Mouse (Mus musculus) cerebellum, postnatal 14 days (tissue): ENCODE data around the gene Igsf8.

Experiments used
- DNase-seq, 2 experiments: peaks; one replicate each; pipeline ENCODE4 v3.0.0; 2021; ENCODE audit warnings: mixed read lengths in 2 of 2

The Igsf8 gene

GRCm38 (mm10) chr1:172324725-172325124 is 63.3 kb downstream of the Igsf8 start:
- DNase-seq, result peak; percentile 91 to 94

GRCm38 (mm10) chr1:172325680-172326535 is 64.5 kb downstream of the Igsf8 start:
- DNase-seq, result peak; percentile 92

GRCm38 (mm10) chr1:172326684-172327083 is 65.2 kb downstream of the Igsf8 start:
- DNase-seq, result peak in 1 of 2 experiments; percentile 53

DNA sequence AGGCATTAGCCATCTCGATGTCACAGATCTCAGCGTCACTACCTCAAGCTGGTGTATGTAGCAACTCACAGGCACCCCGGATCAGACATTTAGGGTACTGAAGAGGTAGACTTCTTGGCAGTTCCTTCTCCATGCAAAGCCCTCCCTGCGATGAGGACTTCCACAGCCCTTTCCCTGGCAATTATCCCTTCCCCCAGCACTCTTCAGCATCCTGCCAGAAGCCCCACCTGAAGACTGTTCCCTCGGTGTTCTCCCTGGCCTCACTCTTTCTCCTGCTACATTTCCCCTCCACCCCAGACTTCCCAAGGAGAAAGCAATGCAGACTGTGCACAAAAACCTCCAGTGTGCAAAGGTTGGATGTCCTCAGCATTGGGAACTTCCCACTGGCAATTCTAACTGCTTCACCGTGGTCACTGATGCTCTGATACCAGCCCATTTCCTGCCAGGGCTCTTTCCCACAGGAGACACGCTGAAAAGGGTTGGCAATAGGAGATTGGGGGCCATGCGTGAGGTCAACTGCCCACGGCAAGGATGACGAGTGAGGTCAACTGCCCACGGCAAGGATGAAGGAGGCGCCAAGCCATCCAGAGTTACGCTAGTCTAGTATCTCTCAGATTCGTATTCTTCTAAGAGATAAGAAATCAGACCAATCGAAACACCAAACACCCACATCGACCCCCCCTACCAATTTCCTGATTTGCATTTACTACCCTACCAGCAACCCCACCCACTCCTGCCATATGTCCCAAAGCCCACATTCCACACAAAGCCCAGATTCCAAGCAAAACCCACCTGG is 66.0 kb downstream of the Igsf8 start:
- DNase-seq, result no peak

DNA sequence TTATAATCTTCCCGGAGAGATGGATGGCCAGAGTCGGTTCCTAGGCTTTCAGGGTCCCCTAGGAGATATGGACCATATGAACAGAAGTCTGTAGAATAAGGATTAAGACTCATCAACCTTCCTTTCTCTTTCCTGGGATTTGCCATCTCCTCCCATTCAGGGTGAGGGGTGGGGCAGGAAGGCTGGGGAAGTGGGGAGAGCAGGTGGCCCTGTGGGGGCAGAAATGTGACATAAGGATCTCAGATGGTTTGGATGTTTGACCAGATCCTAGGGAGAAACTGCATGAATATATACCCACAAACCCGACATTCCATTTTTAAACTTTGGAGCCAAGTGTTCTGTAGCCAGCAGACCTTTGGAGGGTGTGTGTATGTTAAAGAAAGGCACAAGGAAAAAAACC is 66.6 kb downstream of the Igsf8 start:
- peak in 1 of 2 experiments; percentile 42 for DNase-seq

DNA sequence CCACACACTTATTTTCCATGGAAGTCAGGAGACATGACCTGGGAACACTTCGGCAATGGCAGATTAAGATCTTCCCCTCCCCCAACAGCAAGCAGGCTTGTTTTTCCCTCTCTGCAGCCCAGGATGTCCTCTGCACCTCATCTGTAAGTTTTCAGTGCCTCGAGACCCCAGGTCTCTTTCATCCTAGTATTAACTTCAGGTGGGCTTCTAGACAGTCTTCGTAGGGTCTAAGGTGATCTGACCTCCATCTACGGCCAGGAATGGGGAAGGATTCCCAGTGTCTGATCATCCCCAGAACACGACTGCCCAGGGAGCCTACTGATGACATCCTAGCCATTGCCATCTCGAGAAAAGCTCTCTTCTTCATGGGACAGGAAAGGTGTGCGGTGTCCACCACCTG is 67.0 kb downstream of the Igsf8 start:
- peak; percentile 40 to 55 for DNase-seq

GRCm38 (mm10) chr1:172329131-172329530 is 67.7 kb downstream of the Igsf8 start, which contains the start of gene Kcnj9:
Kcnj9 (minus strand) TSS chr1:172329318.
- DNase-seq, result peak; percentile 90 to 92

DNA sequence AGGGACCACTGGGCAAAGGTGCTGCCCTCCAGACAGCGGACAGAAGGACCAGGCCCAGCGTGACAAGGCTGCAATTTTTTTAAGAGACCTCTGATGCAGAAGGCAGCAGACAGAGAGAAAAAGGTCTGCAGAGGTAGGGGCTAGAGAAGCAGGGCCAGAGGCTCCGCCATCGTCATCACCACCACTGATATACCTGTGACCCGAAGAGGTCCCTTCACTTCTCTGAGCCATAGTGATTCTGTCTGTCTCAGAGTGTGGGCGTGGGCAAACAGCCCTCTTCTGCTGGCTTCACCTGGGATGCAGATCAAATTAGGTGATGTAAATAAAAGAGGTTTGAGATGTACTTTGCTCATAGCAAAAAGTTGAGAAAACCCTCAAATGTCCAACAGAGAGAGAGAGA is 68.2 kb downstream of the Igsf8 start:
- DNase-seq, result no peak

DNA sequence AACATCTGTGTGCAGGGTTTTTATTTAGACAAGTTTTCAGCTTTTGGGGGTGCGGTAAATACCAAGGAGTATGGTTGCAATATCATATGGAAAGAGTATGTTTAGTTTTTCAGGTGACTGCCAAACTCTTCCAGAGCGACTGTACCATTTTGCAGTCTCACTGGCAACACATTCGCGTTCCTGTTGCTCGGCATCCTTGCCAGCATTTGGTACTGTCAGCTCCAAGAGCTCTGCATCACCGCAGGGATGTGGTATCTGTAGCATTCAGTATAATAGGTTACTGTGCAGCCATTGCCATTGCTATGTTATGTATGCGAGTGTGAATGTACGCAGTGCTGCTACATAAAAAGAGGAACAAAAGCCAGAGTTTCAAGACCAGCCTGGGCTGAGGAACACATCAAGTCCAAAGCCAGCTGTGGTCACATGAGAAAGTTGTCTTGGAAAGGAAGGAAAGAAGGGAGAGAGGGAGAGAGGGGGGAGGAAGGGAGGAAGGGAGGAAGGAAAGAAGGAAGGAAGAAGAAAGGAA is 70.0 kb downstream of the Igsf8 start:
- DNase-seq, result no peak

GRCm38 (mm10) chr1:172332925-172333324 is 71.5 kb downstream of the Igsf8 start:
- DNase-seq, result no peak

DNA sequence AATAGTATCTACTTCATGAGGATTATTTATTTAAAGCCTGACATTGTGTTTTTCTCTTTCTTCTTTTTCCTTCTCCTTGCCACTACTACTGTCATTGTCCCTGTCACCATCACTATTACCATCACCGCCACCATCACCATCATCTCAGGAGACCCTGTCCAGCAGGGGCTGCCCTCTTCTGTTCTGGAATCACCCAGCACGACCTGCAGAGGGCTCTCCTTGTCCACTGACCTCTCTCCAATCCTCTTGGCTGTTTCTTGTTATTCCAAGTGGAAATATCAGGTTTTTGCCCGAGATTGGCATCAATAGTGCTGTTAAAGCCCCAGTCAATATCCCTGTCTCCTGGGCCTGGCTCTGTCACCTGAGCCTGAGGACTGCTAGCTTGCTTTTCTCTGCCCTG is 72.1 kb downstream of the Igsf8 start:
- DNase-seq, result peak; percentile 52 to 58

DNA sequence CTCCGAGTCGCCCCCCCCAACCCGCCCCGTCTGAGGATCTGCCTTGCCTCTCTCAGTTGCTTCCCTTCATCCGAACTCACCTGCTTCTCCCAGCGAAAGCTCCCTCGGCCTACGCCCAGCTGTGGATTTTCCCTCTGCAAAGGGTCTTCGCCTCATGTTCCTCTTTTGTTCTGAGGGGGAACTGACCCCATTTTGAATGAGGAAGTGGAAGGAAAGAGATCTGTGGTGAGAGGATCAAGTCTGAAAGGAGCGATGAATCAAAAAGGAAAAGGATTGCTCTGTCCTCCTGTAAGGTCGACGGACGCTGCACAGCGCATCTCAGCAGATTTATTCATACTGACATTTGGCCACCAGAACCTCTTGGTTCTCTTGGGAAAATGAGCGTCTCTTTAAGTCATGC is 74.4 kb downstream of the Igsf8 start:
- DNase-seq, result no peak

- DNase-seq, result peak; percentile 51 to 74
Measured at GRCm38 (mm10) chr1:172337411-172338185, 76.2 kb downstream of the Igsf8 start.

- DNase-seq, result peak; percentile 80 to 87
Measured at GRCm38 (mm10) chr1:172340729-172341321, 79.4 kb downstream of the Igsf8 start, which contains the start of gene Kcnj10. Kcnj10 (plus strand) TSS chr1:172341210.

GRCm38 (mm10) chr1:172341386-172341785 is 79.9 kb downstream of the Igsf8 start:
- no peak for DNase-seq

DNA sequence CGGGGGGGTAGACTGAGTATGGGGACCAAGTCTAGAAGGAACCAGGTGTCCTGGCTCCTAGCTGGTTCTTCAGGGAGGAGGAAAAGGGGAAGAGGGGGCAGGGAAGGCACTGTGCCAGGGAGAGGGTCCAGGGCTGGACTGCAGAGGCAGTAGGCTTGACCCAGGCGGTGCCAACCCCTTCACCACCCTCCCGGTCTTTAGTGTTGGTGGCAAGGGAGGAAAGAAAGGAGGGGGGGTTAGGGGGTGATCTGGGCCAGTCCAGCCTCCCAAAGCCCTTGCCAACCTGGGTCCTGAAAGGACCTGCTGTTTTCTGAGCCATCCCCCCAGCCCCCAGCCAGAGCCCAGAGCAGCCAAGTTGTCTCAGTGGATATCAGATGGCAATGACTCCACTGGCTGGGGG is 81.3 kb downstream of the Igsf8 start:
- peak; percentile 46 to 57 for DNase-seq

DNA sequence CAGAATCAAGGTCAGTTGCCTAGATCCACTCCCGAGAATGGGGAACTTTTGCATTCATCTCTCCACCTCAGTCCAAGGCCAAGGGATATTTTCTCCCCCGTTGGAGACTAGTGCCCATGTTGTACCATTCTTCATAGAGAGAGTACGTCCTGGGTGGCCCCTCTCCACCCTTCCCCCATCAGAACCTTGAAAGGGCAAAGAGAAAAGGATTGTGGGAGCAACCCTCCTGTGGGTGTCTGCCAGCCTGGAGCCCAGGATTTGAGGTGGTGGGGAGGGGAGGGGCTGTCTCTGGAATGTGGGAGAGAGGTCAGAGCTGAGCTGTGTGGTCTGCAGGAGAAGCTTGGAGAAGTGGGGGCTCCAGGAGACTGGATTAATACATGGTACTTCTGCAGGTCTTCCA is 82.5 kb downstream of the Igsf8 start:
- no peak for DNase-seq

DNA sequence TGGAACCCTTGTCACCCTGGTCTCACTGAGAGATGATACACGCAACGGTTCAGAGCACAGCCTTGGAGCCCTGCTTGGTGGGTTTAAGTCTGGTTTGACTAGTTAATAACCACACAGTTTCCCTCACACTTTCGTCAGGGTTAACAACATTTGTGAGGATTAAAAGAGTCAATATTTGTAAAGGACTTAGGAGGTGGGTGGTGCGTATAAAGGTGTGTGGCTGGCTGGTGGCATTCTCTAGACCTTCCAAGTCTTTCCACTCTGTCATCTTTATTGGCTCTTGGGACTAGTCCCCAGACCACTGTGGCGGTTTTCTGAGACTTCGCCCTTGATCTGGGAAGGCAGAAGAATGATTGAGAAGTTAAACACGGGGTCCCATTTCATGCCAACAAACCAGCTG is 83.4 kb downstream of the Igsf8 start:
- DNase-seq, result no peak

DNA sequence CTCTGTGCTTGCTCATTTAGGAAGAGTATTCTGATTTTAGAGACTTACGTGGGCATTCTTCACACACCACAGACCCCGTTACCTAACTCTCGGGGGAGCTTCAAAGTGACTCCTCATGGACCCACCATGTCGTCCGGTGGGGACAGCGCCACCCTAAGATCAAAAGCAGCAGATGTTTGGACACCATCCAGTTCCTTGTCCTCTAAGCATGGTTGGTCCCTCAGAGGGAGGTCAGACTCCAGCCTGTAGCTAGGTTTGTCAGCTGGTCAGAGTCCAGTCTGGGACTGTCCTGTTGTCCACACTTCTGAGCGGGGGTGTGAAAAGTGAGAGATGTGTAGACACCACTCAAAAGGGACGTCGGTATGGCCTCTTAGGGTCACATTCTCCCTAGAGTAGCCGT is 85.3 kb downstream of the Igsf8 start:
- no peak for DNase-seq

DNA sequence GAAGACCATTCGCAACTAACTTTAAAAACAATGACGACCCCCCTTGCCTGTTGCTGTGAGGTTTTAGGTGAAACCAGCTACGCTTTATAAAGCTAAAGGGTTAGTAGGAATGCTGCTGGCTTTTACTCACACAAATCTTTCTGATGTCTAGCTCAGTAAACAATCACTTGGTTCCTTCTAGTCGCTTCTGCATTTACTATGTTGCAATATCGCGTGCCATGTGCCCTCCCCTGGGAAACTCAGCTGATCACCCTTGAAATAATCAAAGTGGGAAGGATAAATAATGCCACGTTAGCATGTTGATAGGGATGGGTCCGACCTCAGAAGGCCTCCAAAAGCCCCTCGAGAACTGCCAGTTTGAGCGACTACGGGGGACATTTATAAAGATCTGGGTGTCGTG is 85.9 kb downstream of the Igsf8 start:
- no peak for DNase-seq

DNA sequence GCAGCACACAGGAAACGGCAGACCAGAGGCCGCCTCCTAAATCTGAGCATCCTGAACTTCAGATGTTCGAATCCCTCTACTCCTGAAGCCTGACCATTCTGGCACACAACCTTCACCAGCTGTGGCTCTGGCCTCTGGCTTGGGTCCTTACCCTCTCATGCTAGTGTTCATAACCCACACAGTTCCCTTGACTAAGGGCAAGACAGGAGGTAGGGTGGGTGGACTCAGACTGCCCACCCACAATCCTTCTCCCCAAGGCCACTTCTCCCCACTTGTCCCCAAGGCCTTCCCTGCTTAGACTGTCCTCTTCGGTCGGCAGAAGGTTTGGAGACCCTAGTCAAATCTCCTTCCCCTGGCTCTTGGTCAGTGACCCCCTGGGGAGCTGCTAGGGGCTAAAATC is 88.1 kb downstream of the Igsf8 start:
- DNase-seq, result no peak
